In the genomic region with DNA sequence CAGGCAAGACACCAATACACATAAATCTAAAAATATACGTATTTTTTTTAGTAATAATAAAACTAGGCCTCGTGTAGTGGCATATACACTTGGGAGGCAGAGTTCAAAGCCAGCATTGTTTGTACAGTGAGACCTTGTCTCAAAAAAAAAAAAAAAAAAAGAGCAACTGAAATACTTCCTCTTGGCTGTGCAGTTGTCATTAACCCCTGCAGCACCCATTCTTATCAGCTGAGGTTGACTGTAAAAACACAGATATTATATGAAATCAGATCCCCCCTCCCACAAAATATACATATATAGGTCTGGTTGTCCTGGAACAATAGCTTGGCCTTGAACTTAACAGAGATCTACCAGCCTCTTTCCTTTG, we compare ENCODE assay signal across 28 mouse cellular contexts. TPM values are rescaled to one million over a fixed set of nuclear protein-coding genes. Genes with fewer than 3 reads are reported as not detected.
DNase-seq lines count a peak whose midpoint lies in the region; ATAC-seq and TF ChIP-seq lines count a peak whose summit lies in the region.
"Had no signal": no experiment of that assay in that cellular context is flagged by ENCODE, and none has a peak within 500 bp of the region (broad histone marks: within the 10 kb centered on the region; RNA-seq: fewer than 3 reads in every experiment).

No protein-coding gene starts in this region.

- TF ChIP-seq CTCF in intestine, postnatal 0 days (IDR thresholded peaks at IDR 0.05; ENCODE audit: low read depth), result no peak
- no peak for TF ChIP-seq CTCF in lung, postnatal 0 days (IDR thresholded peaks at IDR 0.05)

- DNase-seq in lung, postnatal 0 days (ENCODE audit: low spot score), result no peak
- no peak for DNase-seq in ES-E14 (ENCODE audit: low read depth, low spot score)
- DNase-seq in thymus, postnatal 25 days, result no peak
- DNase-seq in spleen, adult 12 weeks (ENCODE audit: low spot score), result no peak
- DNase-seq: adrenal gland, adult 2 months; adrenal gland, postnatal 25 days; B cell, adult 2 months; cerebellum, adult 8-10 months; cerebellum, postnatal 14 days; embryo, embryonic 11 days; gastrocnemius, adult 2 months; gastrocnemius, postnatal 25 days; heart, postnatal 4 days had no signal

- H3K4me1 ChIP-seq in intestine, embryonic 15.5 days (replicated peaks), result peaks cover 25% of the 10 kb centered on the region
- no peaks in the 10 kb centered on the region for H3K4me1 ChIP-seq in intestine, postnatal 0 days (replicated peaks; ENCODE audit: control insufficient read depth, insufficient read depth, low read length)
- peaks cover 23% of the 10 kb centered on the region for H3K4me1 ChIP-seq in lung, embryonic 15.5 days
- H3K4me1 ChIP-seq in lung, postnatal 0 days (ENCODE audit: insufficient read depth, low read depth, low read length), result no peaks in the 10 kb centered on the region; the same call in 1 of the 2 replicates
- H3K4me1 ChIP-seq in ES-E14 (ENCODE audit: control insufficient read depth in 2 of 2, insufficient read depth in 2 of 2, low read length in 2 of 2, poor library complexity in 1 of 2), result peaks cover 0 to 15% of the 10 kb centered on the region in 2 experiments; a peak in 3 of 4 replicates
- peaks cover 13% of the 10 kb centered on the region for H3K4me1 ChIP-seq in intestine, embryonic 16.5 days (ENCODE audit: control insufficient read depth, insufficient read depth, low read length)

- no peak for TF ChIP-seq EP300 in lung, postnatal 0 days (IDR thresholded peaks at IDR 0.05)

- no peak for ATAC-seq in intestine, embryonic 15.5 days
- ATAC-seq in intestine, postnatal 0 days, result no peak
- no peak for ATAC-seq in lung, embryonic 15.5 days (ENCODE audit: borderline replicate concordance, extremely low read depth, low FRiP score, low TSS enrichment)
- ATAC-seq in lung, postnatal 0 days, result no peak
- no peak for ATAC-seq in intestine, embryonic 16.5 days
- ATAC-seq: CD4-positive, CD25-positive, alpha-beta regulatory T cell, adult 4 months; forebrain, embryonic 14.5 days had no signal

- H3K4me2 ChIP-seq in intestine, embryonic 15.5 days (replicated peaks), result no peak overlapping the region
- no peak overlapping the region for H3K4me2 ChIP-seq in intestine, postnatal 0 days (replicated peaks; ENCODE audit: low read depth)
- no peak overlapping the region for H3K4me2 ChIP-seq in lung, embryonic 15.5 days
- H3K4me2 ChIP-seq in lung, postnatal 0 days (replicated peaks; ENCODE audit: low read depth, low read length), result no peak overlapping the region
- H3K4me2 ChIP-seq in intestine, embryonic 16.5 days (ENCODE audit: low read depth, low read length), result no peak overlapping the region
- H3K4me2 ChIP-seq: embryonic facial prominence, embryonic 15.5 days; heart, embryonic 13.5 days; hindbrain, embryonic 14.5 days had no signal

- H3K9me3 ChIP-seq in intestine, embryonic 15.5 days, result no peaks in the 10 kb centered on the region
- no peaks in the 10 kb centered on the region for H3K9me3 ChIP-seq in intestine, postnatal 0 days (ENCODE audit: control insufficient read depth)
- H3K9me3 ChIP-seq in lung, embryonic 15.5 days, result no peaks in the 10 kb centered on the region
- no peaks in the 10 kb centered on the region for H3K9me3 ChIP-seq in lung, postnatal 0 days (ENCODE audit: low read length)
- no peaks in the 10 kb centered on the region for H3K9me3 ChIP-seq in ES-E14 (ENCODE audit: control insufficient read depth, insufficient read depth, low read depth, low read length)
- no peaks in the 10 kb centered on the region for H3K9me3 ChIP-seq in intestine, embryonic 16.5 days (ENCODE audit: control insufficient read depth, low read length)
- H3K9me3 ChIP-seq: embryonic facial prominence, embryonic 15.5 days; forebrain, embryonic 10.5 days; heart, embryonic 13.5 days had no signal

- 26% methylated on average over 2 of the region's 2 CpGs for WGBS in intestine, embryonic 15.5 days
- 7% methylated on average over 2 of the region's 2 CpGs for WGBS in intestine, postnatal 0 days
- 11% methylated on average over 2 of the region's 2 CpGs for WGBS in lung, embryonic 15.5 days
- WGBS in lung, postnatal 0 days, result 3% methylated on average over 2 of the region's 2 CpGs
- WGBS in intestine, embryonic 16.5 days, result 19% methylated on average over 2 of the region's 2 CpGs

- H3K9ac ChIP-seq in intestine, embryonic 15.5 days, result no peak overlapping the region
- H3K9ac ChIP-seq in intestine, postnatal 0 days (ENCODE audit: low read depth, low read length), result no peak overlapping the region
- no peak overlapping the region for H3K9ac ChIP-seq in lung, embryonic 15.5 days
- H3K9ac ChIP-seq in lung, postnatal 0 days (replicated peaks; ENCODE audit: low read depth), result no peak overlapping the region
- H3K9ac ChIP-seq in ES-E14 (ENCODE audit: insufficient read depth, low read depth, low read length, poor library complexity, severe bottlenecking), result no peak overlapping the region
- H3K9ac ChIP-seq in intestine, embryonic 16.5 days (ENCODE audit: low read depth, low read length), result no peak overlapping the region
- H3K9ac ChIP-seq: embryonic facial prominence, embryonic 15.5 days; heart, embryonic 13.5 days; hindbrain, embryonic 14.5 days had no signal

- H3K27me3 ChIP-seq in intestine, embryonic 15.5 days (replicated peaks), result no peaks in the 10 kb centered on the region
- H3K27me3 ChIP-seq in intestine, postnatal 0 days (replicated peaks; ENCODE audit: control insufficient read depth, insufficient read depth, low read length), result no peaks in the 10 kb centered on the region
- no peaks in the 10 kb centered on the region for H3K27me3 ChIP-seq in lung, embryonic 15.5 days
- H3K27me3 ChIP-seq in lung, postnatal 0 days (replicated peaks; ENCODE audit: insufficient read depth, low read length), result no peaks in the 10 kb centered on the region
- H3K27me3 ChIP-seq in intestine, embryonic 16.5 days (replicated peaks; ENCODE audit: control insufficient read depth, insufficient read depth, low read length), result no peaks in the 10 kb centered on the region
- H3K27me3 ChIP-seq: embryonic facial prominence, embryonic 15.5 days; heart, embryonic 13.5 days had no signal

- in situ Hi-C loops in ES-E14 (cut with MboI; ENCODE audit: low sequenced_read_pairs in 2 of 2, unreplicated experiment in 2 of 2), result no loop called here

- H3K36me3 ChIP-seq in intestine, embryonic 15.5 days, result peaks cover 18% of the 10 kb centered on the region
- H3K36me3 ChIP-seq in intestine, postnatal 0 days (ENCODE audit: control insufficient read depth, insufficient read depth), result peaks cover 21% of the 10 kb centered on the region
- H3K36me3 ChIP-seq in lung, embryonic 15.5 days, result peaks cover 36% of the 10 kb centered on the region
- peaks cover 18% of the 10 kb centered on the region; the same call in 1 of the 2 replicates for H3K36me3 ChIP-seq in lung, postnatal 0 days (ENCODE audit: insufficient read depth, low read length)
- peaks cover 32% of the 10 kb centered on the region for H3K36me3 ChIP-seq in ES-E14 (ENCODE audit: control insufficient read depth, insufficient read depth, low read length, poor library complexity, severe bottlenecking)
- peaks cover 11% of the 10 kb centered on the region for H3K36me3 ChIP-seq in intestine, embryonic 16.5 days (ENCODE audit: control insufficient read depth, insufficient read depth, low read length)

- peak overlapping the region; percentile 34; the same call in 1 of the 2 replicates for H3K27ac ChIP-seq in intestine, embryonic 15.5 days
- H3K27ac ChIP-seq in intestine, postnatal 0 days (ENCODE audit: low read depth, low read length), result no peak overlapping the region
- 0 out of 2 replicates have a peak overlapping the region, but pooled peaks have one; percentile 2 for H3K27ac ChIP-seq in lung, embryonic 15.5 days
- H3K27ac ChIP-seq in lung, postnatal 0 days (ENCODE audit: low read length), result no peak overlapping the region
- H3K27ac ChIP-seq in ES-E14 (ENCODE audit: insufficient read depth, low read depth, low read length, poor library complexity, severe bottlenecking), result no peak overlapping the region
- H3K27ac ChIP-seq in intestine, embryonic 16.5 days (ENCODE audit: low read length), result peak overlapping the region; percentile 30; the same call in 1 of the 2 replicates
- H3K27ac ChIP-seq: embryonic facial prominence, embryonic 15.5 days; forebrain, embryonic 10.5 days; gastrocnemius, adult 2 months; hindbrain, embryonic 14.5 days had no signal

- H3K4me3 ChIP-seq in intestine, embryonic 15.5 days (replicated peaks), result no peak overlapping the region
- no peak overlapping the region for H3K4me3 ChIP-seq in intestine, postnatal 0 days (ENCODE audit: low read depth, low read length)
- no peak overlapping the region for H3K4me3 ChIP-seq in lung, embryonic 15.5 days
- no peak overlapping the region for H3K4me3 ChIP-seq in lung, postnatal 0 days (ENCODE audit: low read depth, low read length)
- no peak overlapping the region for H3K4me3 ChIP-seq in ES-E14 (ENCODE audit: insufficient read depth in 1 of 2, low read depth in 1 of 2, low read length in 2 of 2, poor library complexity in 1 of 2, severe bottlenecking in 1 of 2)
- H3K4me3 ChIP-seq in intestine, embryonic 16.5 days (ENCODE audit: low read length), result no peak overlapping the region
- H3K4me3 ChIP-seq: embryonic facial prominence, embryonic 15.5 days; erythroblast, embryonic 14.5 days; forebrain, embryonic 10.5 days; gastrocnemius, adult 2 months; heart, embryonic 13.5 days had no signal

RNA-seq across cellular contexts. Expression of a gene that starts 2.9 kb away (rescaled TPM):
- polyA plus RNA-seq in intestine, embryonic 15.5 days (2015; fragmentation: Nextera tagmentation; extraction: Ambion mirVana), result 5.4 TPM in 1 of 2 replicates, not detected in the other
- polyA plus RNA-seq in intestine, postnatal 0 days (2015; fragmentation: Nextera tagmentation; extraction: Ambion mirVana), result 3.5 TPM in 1 of 2 replicates, not detected in the other
- polyA plus RNA-seq in lung, embryonic 15.5 days (2015; fragmentation: Nextera tagmentation; extraction: Ambion mirVana), result not detected in 2 replicates
- polyA plus RNA-seq in lung, postnatal 0 days (2015; fragmentation: Nextera tagmentation; extraction: Ambion mirVana), result 2.0 TPM in 1 of 2 replicates, not detected in the other
- not detected in 2 replicates for total RNA-seq in ES-E14 (2012; rRNA removed)
- 5.5 TPM in 1 of 2 replicates, not detected in the other for polyA plus RNA-seq in intestine, embryonic 16.5 days (2015; fragmentation: Nextera tagmentation; extraction: Ambion mirVana)
- total RNA-seq: adrenal gland, adult 2 months; adrenal gland, postnatal 25 days; common myeloid progenitor, adult 5-6 weeks; gastrocnemius, adult 2 months; granulocyte monocyte progenitor cell, adult 5-6 weeks had no signal
- polyA plus RNA-seq: adrenal gland, adult 2 months; CD4-positive, CD25-positive, alpha-beta regulatory T cell, adult 4 months; embryonic facial prominence, embryonic 11.5 days; erythroblast, embryonic 14.5 days; forebrain, embryonic 10.5 days; forebrain, embryonic 14.5 days; heart, postnatal 0 days had no signal

RNA-seq across cellular contexts. Expression of a gene that starts 10.4 kb away (rescaled TPM):
- 10.8 and 11.0 TPM in 2 replicates for polyA plus RNA-seq in intestine, embryonic 15.5 days (2015; fragmentation: Nextera tagmentation; extraction: Ambion mirVana)
- polyA plus RNA-seq in intestine, postnatal 0 days (2015; fragmentation: Nextera tagmentation; extraction: Ambion mirVana), result 3.1 and 3.5 TPM in 2 replicates
- 11.8 and 14.4 TPM in 2 replicates for polyA plus RNA-seq in lung, embryonic 15.5 days (2015; fragmentation: Nextera tagmentation; extraction: Ambion mirVana)
- 4.2 and 4.9 TPM in 2 replicates for polyA plus RNA-seq in lung, postnatal 0 days (2015; fragmentation: Nextera tagmentation; extraction: Ambion mirVana)
- total RNA-seq in ES-E14 (2012; rRNA removed), result 18.1 and 25.4 TPM in 2 replicates
- 9.2 TPM in 2 replicates for polyA plus RNA-seq in intestine, embryonic 16.5 days (2015; fragmentation: Nextera tagmentation; extraction: Ambion mirVana)

RNA-seq across cellular contexts. Expression of a gene that starts 11.5 kb away (rescaled TPM):
- 94.1 and 101 TPM in 2 replicates for polyA plus RNA-seq in intestine, embryonic 15.5 days (2015; fragmentation: Nextera tagmentation; extraction: Ambion mirVana)
- polyA plus RNA-seq in intestine, postnatal 0 days (2015; fragmentation: Nextera tagmentation; extraction: Ambion mirVana), result 50.2 and 50.4 TPM in 2 replicates
- polyA plus RNA-seq in lung, embryonic 15.5 days (2015; fragmentation: Nextera tagmentation; extraction: Ambion mirVana), result 80.7 and 82.7 TPM in 2 replicates
- polyA plus RNA-seq in lung, postnatal 0 days (2015; fragmentation: Nextera tagmentation; extraction: Ambion mirVana), result 35.2 and 42.8 TPM in 2 replicates
- total RNA-seq in ES-E14 (2012; rRNA removed), result 163 and 184 TPM in 2 replicates
- polyA plus RNA-seq in intestine, embryonic 16.5 days (2015; fragmentation: Nextera tagmentation; extraction: Ambion mirVana), result 91.3 and 105 TPM in 2 replicates

RNA-seq across cellular contexts. Expression of a gene that starts 18.3 kb away (rescaled TPM):
- polyA plus RNA-seq in intestine, embryonic 15.5 days (2015; fragmentation: Nextera tagmentation; extraction: Ambion mirVana), result 1.3 and 1.6 TPM in 2 replicates
- 1.1 TPM in 2 replicates for polyA plus RNA-seq in intestine, postnatal 0 days (2015; fragmentation: Nextera tagmentation; extraction: Ambion mirVana)
- polyA plus RNA-seq in lung, embryonic 15.5 days (2015; fragmentation: Nextera tagmentation; extraction: Ambion mirVana), result 2.0 and 5.4 TPM in 2 replicates
- 3.7 and 4.2 TPM in 2 replicates for polyA plus RNA-seq in lung, postnatal 0 days (2015; fragmentation: Nextera tagmentation; extraction: Ambion mirVana)
- 1.9 and 2.6 TPM in 2 replicates for total RNA-seq in ES-E14 (2012; rRNA removed)
- 1.8 and 1.9 TPM in 2 replicates for polyA plus RNA-seq in intestine, embryonic 16.5 days (2015; fragmentation: Nextera tagmentation; extraction: Ambion mirVana)

RNA-seq across cellular contexts. Expression of a gene that starts 36.1 kb away (rescaled TPM):
- 178 and 182 TPM in 2 replicates for polyA plus RNA-seq in intestine, embryonic 15.5 days (2015; fragmentation: Nextera tagmentation; extraction: Ambion mirVana)
- 109 and 115 TPM in 2 replicates for polyA plus RNA-seq in intestine, postnatal 0 days (2015; fragmentation: Nextera tagmentation; extraction: Ambion mirVana)
- polyA plus RNA-seq in lung, embryonic 15.5 days (2015; fragmentation: Nextera tagmentation; extraction: Ambion mirVana), result 217 TPM in 2 replicates
- 154 and 157 TPM in 2 replicates for polyA plus RNA-seq in lung, postnatal 0 days (2015; fragmentation: Nextera tagmentation; extraction: Ambion mirVana)
- 206 and 377 TPM in 2 replicates for total RNA-seq in ES-E14 (2012; rRNA removed)
- 138 and 152 TPM in 2 replicates for polyA plus RNA-seq in intestine, embryonic 16.5 days (2015; fragmentation: Nextera tagmentation; extraction: Ambion mirVana)

Comparison
In these comparisons a context has a peak if more than half of its experiments do, and no peak if none do; other contexts are left out.
1. H3K27ac ChIP-seq: peak in intestine, embryonic 15.5 days (single experiment), lung, embryonic 15.5 days (single experiment) and intestine, embryonic 16.5 days (single experiment); none in intestine, postnatal 0 days (single experiment), lung, postnatal 0 days (single experiment) and ES-E14 (single experiment).